Mouse (Mus musculus) lung, postnatal 14 days (tissue): ENCODE results near the gene Brinp2.
A peak's percentile ranks its signal among the peaks of the same experiment; 100 is the strongest.

Experiments used
- DNase-seq: peaks from one replicate; pipeline ENCODE4 v3.0.0; 2021

The Brinp2 gene

DNA sequence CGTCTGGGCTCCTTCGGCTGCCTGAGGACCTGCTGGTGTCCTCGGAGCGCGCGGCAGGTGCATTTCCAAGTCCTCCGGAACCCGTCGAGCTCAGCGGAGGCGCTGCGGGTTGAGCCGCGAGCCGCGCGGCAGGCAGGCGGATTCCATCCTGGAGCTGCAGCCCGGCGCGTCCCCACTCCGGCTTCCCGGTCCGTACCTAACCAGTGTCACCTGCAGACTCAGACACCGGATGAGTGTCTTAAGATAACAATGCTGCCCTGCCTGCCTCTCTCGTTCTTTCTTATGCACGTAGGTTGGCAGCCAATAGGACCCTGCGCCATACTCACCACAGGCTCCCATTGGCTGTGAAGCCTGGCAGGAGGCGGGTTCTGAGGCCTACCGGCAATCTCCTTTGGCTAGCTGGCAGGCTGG, at the start of gene Brinp2:
Gene Brinp2, minus strand, starts transcription at position 276 of the 411 bp plus-strand sequence.
- DNase-seq, result peak; percentile 55

DNA sequence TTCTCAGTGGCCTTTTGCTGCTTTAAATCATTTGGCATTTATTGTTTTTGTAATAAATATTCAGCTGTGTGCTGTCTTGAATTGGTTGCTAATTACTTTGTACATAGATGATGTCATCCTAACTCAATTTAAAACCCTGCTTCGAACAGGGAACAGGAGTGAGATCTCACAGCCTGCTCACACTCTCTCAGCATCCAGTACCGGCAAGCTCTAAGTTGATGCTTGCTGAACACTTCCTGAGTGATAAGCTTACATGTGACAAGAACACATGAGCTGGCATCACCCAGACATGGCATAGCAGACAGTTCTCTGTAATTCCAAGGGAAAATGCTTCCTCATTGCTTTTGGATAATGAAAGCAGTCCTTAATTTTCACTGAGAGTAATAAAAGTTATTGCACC, 44.8 kb upstream of the Brinp2 start:
- DNase-seq, result no peak

- no peak for DNase-seq
Observed at GRCm38 (mm10) chr1:158397058-158397457, 40.9 kb upstream of the Brinp2 start.

DNA sequence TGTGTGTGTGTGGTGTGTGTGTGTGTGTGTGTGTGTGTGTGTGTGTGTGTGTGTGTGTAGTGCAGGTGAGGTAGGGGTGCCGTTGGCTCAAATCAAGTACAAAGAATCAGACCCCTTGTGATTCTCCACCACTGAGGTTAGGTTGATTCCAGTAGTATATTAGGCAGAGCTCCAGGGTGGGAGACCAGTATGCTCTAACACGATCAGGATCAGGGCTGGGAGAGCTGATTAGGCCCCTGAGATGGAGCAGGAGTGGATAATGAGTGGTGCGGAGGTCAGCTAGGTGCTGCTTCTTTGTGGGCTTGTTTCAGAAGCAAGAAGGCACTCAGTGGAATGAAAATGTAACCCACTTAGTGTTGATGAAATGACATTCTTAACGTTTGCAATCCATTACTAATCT, 34.6 kb upstream of the Brinp2 start:
- no peak for DNase-seq

GRCm38 (mm10) chr1:158388995-158389394, 32.9 kb upstream of the Brinp2 start:
- DNase-seq, result no peak

- no peak for DNase-seq
Observed at GRCm38 (mm10) chr1:158386781-158387180, 30.7 kb upstream of the Brinp2 start.

DNA sequence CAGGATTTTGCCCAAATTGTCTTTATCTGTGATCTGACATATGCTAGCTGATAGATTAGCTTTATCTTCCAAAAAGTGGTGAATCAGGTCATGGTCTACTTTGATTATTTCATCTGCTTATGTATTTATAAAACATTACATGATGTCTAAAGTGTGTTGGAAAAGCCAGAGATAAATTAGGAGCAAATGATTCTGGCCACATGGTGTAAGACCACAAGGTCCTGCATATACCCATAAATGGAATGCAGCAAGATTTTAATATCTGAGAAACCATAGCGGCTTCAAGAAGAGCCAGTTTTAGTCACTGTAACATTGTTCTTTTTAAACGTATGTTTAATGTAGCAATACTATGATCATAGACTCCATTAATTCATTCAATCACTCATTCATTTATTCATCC, 29.2 kb upstream of the Brinp2 start:
- DNase-seq, result no peak

- no peak for DNase-seq
Observed at GRCm38 (mm10) chr1:158383210-158383609, 27.1 kb upstream of the Brinp2 start.

- DNase-seq, result no peak
Observed at GRCm38 (mm10) chr1:158382277-158382676, 26.2 kb upstream of the Brinp2 start.

DNA sequence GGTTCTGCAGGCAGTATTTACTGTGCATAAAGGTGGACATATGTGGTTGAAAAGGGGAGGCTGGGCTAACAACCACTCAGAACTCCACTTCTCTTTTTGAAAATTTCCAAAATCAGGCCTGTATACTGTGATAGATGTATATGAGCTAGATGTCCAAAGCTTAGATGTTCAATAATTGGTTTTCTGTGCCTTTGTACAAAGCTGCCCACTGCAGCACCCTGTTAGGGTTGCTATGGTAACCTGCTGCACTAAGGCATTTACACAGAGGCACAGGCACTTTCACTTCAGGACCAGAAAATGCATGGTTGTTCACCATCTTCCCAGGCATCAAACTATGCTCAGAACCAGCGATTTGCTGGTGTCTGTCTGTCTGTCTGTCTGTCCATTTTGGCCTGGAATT, 8.3 kb upstream of the Brinp2 start:
- DNase-seq, result no peak

- DNase-seq, result no peak
Observed at GRCm38 (mm10) chr1:158362292-158363101, 6.4 kb upstream of the Brinp2 start.

DNA sequence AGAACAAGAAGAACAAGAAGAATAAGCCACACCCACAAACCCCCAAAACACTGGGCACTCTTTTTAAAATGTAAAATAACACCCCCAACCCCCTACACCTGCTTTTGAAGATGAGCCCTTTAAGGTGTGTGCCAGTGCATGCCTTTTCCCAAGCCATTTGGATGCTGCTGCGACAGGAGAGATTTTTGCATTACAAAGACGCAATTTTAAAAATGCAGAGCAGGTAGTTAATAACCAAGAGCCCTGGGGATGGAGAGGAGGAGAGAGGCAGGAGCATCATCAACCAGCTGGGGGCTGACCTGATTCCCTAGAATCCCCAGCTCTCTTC, 5.8 kb upstream of the Brinp2 start, which contains the start of gene Astn1:
Gene Astn1, plus strand, starts transcription at position 310 of the 328 bp plus-strand sequence.
- DNase-seq, result no peak

GRCm38 (mm10) chr1:158355177-158356050, 712 bp downstream of the Brinp2 start:
- DNase-seq, result peak; percentile 1

DNA sequence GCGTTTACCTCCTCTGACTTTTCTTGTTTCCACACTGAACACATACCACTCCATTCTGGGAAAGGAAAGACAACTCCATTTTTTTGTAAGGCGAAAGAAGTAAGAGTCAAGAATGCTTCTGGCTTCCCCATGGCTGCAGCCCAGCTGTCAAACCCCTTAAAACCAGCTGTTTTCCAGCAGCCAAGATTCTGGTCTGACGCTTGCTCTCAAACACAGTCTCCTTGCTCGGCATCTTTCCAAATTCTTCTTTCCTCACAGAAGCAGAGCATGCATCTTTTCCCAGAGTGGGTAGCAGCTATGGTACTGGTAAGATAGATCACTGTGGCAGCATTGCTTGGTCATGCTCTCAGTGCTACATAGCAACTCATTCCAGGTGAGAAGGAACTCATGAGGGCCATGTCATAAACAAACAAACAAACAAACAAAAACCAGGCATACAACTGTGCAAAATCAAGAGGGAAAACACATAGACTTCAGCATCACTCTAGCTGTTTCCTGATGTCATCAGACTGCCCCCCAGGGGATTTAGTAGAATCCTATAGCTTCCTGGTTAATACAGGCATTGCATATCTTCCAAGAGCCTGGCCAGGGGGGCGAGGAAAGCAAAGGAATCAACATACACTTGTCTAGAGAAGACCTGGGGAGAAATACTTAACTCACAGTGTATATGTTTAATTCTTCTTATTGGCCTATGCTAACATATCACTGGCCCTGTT, 2.3 kb downstream of the Brinp2 start:
- DNase-seq, result peak; percentile 5

DNA sequence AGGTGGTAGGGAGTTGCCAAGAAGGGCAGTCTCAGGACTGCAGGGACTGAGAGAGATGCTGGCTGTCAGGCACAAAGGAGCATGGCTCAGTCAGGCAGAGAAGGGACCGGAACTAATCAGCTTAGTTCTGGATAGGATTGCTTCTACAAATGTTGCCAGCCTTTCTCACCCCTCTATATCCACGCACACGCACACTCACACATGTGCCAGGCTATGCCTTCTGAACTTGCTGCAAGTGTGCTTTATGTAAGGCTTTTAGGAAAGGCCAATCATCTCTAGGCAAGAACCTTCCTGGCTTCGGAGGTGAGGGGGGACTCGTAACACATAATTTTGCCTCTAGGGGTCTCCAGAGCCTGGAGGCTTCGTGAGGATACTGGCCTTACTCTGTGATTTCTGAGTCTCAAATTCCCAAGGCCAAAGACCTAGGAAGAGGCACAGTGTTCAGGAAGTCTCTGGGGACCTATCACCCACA, 12.8 kb downstream of the Brinp2 start:
- DNase-seq, result no peak

DNA sequence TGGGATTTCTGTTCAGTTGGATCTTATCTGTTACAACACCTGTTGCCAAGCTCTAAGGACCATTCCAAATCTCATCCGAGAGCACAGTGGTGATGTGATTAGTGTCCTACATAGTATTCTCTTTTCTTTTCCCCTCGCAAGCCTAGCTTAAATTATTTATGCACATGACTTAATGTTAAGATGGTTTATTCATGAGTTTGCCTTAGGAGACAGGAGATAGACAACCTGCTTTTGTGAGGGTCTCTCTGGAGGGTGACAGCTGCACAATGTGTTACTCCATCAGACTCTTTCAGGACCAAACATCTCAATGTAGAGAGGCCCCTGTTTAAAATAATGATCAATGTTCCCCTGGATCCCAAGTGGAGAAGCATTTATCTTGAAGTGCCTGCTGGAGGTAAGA, 27.3 kb downstream of the Brinp2 start:
- DNase-seq, result no peak

DNA sequence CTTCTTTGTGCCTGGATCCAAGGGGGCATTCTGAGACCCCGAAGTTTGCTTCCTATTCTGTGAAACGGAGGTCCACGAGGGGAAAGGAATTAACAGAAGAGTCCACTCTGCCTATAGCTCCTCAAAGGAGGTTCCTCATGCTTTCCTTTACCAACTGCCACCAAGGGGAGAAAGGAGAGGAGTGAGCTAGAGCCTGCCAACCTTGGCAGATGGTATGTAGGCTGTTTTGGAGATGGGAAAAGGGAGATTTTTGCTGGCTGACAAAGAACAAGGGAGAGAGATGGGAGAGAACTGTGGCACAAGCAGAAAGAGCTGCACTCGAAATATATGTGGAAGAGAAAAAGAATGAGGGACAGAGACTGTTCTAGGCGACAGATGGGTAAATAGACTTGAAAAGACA, 28.0 kb downstream of the Brinp2 start:
- no peak for DNase-seq

DNA sequence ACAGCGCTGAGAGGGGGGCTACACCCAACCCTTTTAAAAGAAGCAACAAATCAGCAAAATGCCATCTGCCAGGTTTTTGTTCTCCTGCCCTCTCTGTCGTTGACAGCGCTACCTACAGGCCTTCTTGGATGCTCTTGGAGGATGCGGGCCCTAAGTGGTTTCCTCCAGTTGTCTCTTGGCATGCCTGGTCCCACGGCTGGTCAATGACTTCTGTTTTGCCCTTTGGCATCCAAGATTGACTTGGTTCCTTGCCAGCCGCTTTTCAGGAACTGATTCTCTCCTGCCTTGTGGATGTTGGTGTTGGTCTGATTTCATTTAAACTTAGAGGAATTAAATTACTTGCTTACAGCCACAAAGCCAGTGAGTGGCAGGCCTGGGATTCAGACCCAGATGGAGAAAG, 32.8 kb downstream of the Brinp2 start:
- no peak for DNase-seq

- DNase-seq, result no peak
Observed at GRCm38 (mm10) chr1:158310426-158311156, 45.5 kb downstream of the Brinp2 start.

DNA sequence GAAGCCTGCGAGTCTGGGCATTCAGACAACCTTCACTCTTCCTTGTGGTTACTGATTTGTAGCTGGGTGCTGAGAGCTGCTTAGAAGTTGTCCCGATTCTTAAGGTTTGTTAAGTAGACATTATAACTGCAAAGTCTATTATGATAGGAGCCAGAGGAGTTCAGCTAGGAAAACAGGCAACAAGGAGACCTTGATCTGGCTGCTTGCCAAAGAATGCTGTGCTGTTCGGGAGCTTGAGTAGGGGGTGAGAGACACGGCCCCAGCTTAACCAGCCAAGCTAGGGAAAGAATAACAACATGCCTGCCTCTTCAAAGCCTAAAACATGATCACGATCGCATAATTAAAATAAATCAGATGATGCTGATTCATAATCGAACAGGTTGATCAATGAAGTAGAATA, 59.1 kb downstream of the Brinp2 start:
- no peak for DNase-seq

DNA sequence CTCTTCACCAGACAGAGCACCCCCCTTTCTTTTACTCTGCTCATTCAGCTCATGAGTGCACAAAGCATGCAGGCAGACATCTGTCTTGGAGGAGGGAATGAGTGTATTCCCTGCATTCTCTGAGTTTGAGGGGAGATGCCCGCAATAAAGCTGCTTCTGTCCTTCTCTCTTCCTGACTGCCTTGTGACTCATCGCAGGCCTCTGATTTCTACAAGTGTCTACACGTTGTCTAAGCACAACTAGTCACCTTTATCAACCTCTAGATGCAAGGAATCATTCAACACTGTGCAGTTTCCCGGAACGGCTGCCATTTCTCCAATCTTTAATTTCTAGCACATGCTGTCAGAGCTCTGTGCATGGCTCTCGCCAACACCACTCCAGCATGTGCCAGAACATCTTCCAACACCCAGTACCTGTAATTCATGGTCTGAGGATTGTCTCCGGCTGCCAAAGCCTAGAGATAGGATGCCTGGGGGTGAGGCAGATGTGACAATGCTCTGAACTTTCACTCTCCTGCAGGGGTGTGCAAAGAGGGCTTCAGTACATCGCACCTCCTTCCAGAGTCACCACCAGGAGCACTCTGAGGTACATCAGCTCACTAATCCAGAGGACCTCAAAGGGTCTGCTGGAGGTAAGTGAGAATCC, 59.7 kb downstream of the Brinp2 start:
- no peak for DNase-seq

- no peak for DNase-seq
Observed at GRCm38 (mm10) chr1:158295270-158295669, 60.9 kb downstream of the Brinp2 start.
